Mouse (Mus musculus): ENCODE measurements around the gene Pla2g6. TPM values are rescaled to one million over a fixed set of nuclear protein-coding genes. Genes with fewer than 3 reads are reported as not detected.
A peak's percentile ranks its signal among the peaks of the same experiment; 100 is the strongest.

Pla2g6 gene
- polyA plus RNA-seq, 1 experiment from 2014 or later = 18.8 TPM

GRCm38 (mm10) chr15:79347165-79347844 is 19.1 kb upstream of the Pla2g6 start:
- WGBS (ENCODE audit: insufficient replicate concordance) = under 1% methylated on average over 57 of the region's 61 CpGs

GRCm38 (mm10) chr15:79346051-79346793 is 18.0 kb upstream of the Pla2g6 start, which contains the start of gene Maff:
TSS of gene Maff (plus strand) at chr15:79346621.
- no peaks in the 10 kb centered on the region for H3K27me3 ChIP-seq (ENCODE audit: insufficient read depth, low read length)
- peak within 1 kb of the TSS; percentile 98 for H3K27ac ChIP-seq (ENCODE audit: low read depth)
- peak within 1 kb of the TSS; percentile 94 for H3K9ac ChIP-seq (replicated peaks)
- H3K4me1 ChIP-seq (ENCODE audit: insufficient read depth) = peaks cover 41% of the 10 kb centered on the region
- ATAC-seq (no peak), DNase-seq (no peak)
- WGBS (ENCODE audit: insufficient replicate concordance) = 28% methylated on average over 8 of the region's 8 CpGs
- no peaks in the 10 kb centered on the region for H3K36me3 ChIP-seq (replicated peaks; ENCODE audit: insufficient read depth, low read length)
- H3K4me2 ChIP-seq (ENCODE audit: low read depth, low read length) = peak within 1 kb of the TSS; percentile 97
- peak within 1 kb of the TSS; percentile 86 for H3K4me3 ChIP-seq (ENCODE audit: low read depth, low read length)
- TF ChIP-seq CTCF (IDR thresholded peaks at IDR 0.05; ENCODE audit: low read depth) (no peak), EP300 (IDR thresholded peaks at IDR 0.05; ENCODE audit: low read depth) (no peak)
- no peaks in the 10 kb centered on the region for H3K9me3 ChIP-seq (ENCODE audit: low read length)

More at GRCm38 (mm10) chr15:79347165-79347844, 19.1 kb upstream of the Pla2g6 start:
- H3K36me3 ChIP-seq (replicated peaks; ENCODE audit: insufficient read depth, low read length) = no peaks in the 10 kb centered on the region
- H3K4me2 ChIP-seq (ENCODE audit: low read depth, low read length) = peak overlapping the region; percentile 97
- peak overlapping the region; percentile 86 for H3K4me3 ChIP-seq (ENCODE audit: low read depth, low read length)
- H3K9ac ChIP-seq (replicated peaks) = peak overlapping the region; percentile 94
- H3K4me1 ChIP-seq (ENCODE audit: insufficient read depth) = peaks cover 50% of the 10 kb centered on the region
- no peak for TF ChIP-seq CTCF (IDR thresholded peaks at IDR 0.05; ENCODE audit: low read depth)
- TF ChIP-seq EP300 (IDR thresholded peaks at IDR 0.05; ENCODE audit: low read depth) = no peak
- H3K27me3 ChIP-seq (ENCODE audit: insufficient read depth, low read length) = no peaks in the 10 kb centered on the region
- DNase-seq = peak; percentile 91
- no peaks in the 10 kb centered on the region for H3K9me3 ChIP-seq (ENCODE audit: low read length)
- peak; percentile 69 for ATAC-seq
- peak overlapping the region; percentile 98 for H3K27ac ChIP-seq (ENCODE audit: low read depth)

GRCm38 (mm10) chr15:79344627-79345026 is 16.4 kb upstream of the Pla2g6 start:
- WGBS (ENCODE audit: insufficient replicate concordance) = 50% methylated on average over 4 of the region's 4 CpGs
- no peak for ATAC-seq
- Histone ChIP-seq H3K27ac (ENCODE audit: low read depth) (no peak overlapping the region), H3K4me3 (ENCODE audit: low read depth, low read length) (no peak overlapping the region), H3K9me3 (ENCODE audit: low read length) (no peaks in the 10 kb centered on the region), H3K36me3 (replicated peaks; ENCODE audit: insufficient read depth, low read length) (no peaks in the 10 kb centered on the region), H3K9ac (replicated peaks) (no peak overlapping the region), H3K27me3 (ENCODE audit: insufficient read depth, low read length) (no peaks in the 10 kb centered on the region), H3K4me2 (ENCODE audit: low read depth, low read length) (no peak overlapping the region), H3K4me1 (ENCODE audit: insufficient read depth) (peaks cover 28% of the 10 kb centered on the region)
- no peak for DNase-seq
- TF ChIP-seq EP300 (IDR thresholded peaks at IDR 0.05; ENCODE audit: low read depth) = no peak
- TF ChIP-seq CTCF (IDR thresholded peaks at IDR 0.05; ENCODE audit: low read depth) = no peak

- Histone ChIP-seq H3K4me3 (ENCODE audit: low read depth, low read length) (no peak overlapping the region), H3K4me1 (ENCODE audit: insufficient read depth) (peaks cover 14% of the 10 kb centered on the region), H3K9ac (replicated peaks) (no peak overlapping the region), H3K4me2 (ENCODE audit: low read depth, low read length) (no peak overlapping the region), H3K36me3 (replicated peaks; ENCODE audit: insufficient read depth, low read length) (no peaks in the 10 kb centered on the region), H3K27me3 (ENCODE audit: insufficient read depth, low read length) (no peaks in the 10 kb centered on the region), H3K9me3 (ENCODE audit: low read length) (no peaks in the 10 kb centered on the region), H3K27ac (ENCODE audit: low read depth) (no peak overlapping the region)
- TF ChIP-seq CTCF (IDR thresholded peaks at IDR 0.05; ENCODE audit: low read depth) = no peak
- no peak for TF ChIP-seq EP300 (IDR thresholded peaks at IDR 0.05; ENCODE audit: low read depth)
- 61% methylated on average over 6 of the region's 6 CpGs for WGBS (ENCODE audit: insufficient replicate concordance)
- DNase-seq (no peak), ATAC-seq (no peak)
These were observed 14.6 kb upstream of the Pla2g6 start for GRCm38 (mm10) chr15:79342641-79343337.

- H3K4me1 ChIP-seq (ENCODE audit: insufficient read depth) = peaks cover 16% of the 10 kb centered on the region
- no peak for DNase-seq
- no peaks in the 10 kb centered on the region for H3K36me3 ChIP-seq (replicated peaks; ENCODE audit: insufficient read depth, low read length)
- H3K27me3 ChIP-seq (ENCODE audit: insufficient read depth, low read length) = no peaks in the 10 kb centered on the region
- no peak overlapping the region for H3K9ac ChIP-seq (replicated peaks)
- H3K4me3 ChIP-seq (ENCODE audit: low read depth, low read length) = no peak overlapping the region
- no peaks in the 10 kb centered on the region for H3K9me3 ChIP-seq (ENCODE audit: low read length)
- TF ChIP-seq CTCF (IDR thresholded peaks at IDR 0.05; ENCODE audit: low read depth) = no peak
- TF ChIP-seq EP300 (IDR thresholded peaks at IDR 0.05; ENCODE audit: low read depth) = no peak
- H3K4me2 ChIP-seq (ENCODE audit: low read depth, low read length) = no peak overlapping the region
- WGBS (ENCODE audit: insufficient replicate concordance) = 63% methylated on average over 5 of the region's 5 CpGs
- no peak for ATAC-seq
- H3K27ac ChIP-seq (ENCODE audit: low read depth) = no peak overlapping the region
These were observed 10.8 kb upstream of the Pla2g6 start for GRCm38 (mm10) chr15:79338978-79339377.
